Mouse (Mus musculus) small intestine, adult 2 months (tissue): Measurements from ENCODE around the gene Ccnq. TPM values are rescaled to one million over a fixed set of nuclear protein-coding genes. Genes with fewer than 3 reads are reported as not detected.
A peak's percentile ranks its signal among the peaks of the same experiment; 100 is the strongest.

ENCODE experiments used
- H3K27ac ChIP-seq: fragments of 200-500 bp; 2 replicates; pipeline ENCODE4 v1.5.1; 2012; ENCODE audit warnings: low read depth, low read length, control low read depth, inconsistent platforms; ENCODE audit not compliant: insufficient read depth
- H3K27me3 ChIP-seq: fragments of 200-500 bp; 2 replicates; pipeline ENCODE4 v1.6.1; 2012; ENCODE audit warnings: mild to moderate bottlenecking, moderate library complexity, low read length, inconsistent platforms; ENCODE audit not compliant: control insufficient read depth, insufficient read depth
- H3K36me3 ChIP-seq: fragments of 200-500 bp; 2 replicates; pipeline ENCODE4 v1.6.1; 2012; ENCODE audit warnings: mild to moderate bottlenecking, low read length, control low read depth, inconsistent platforms; ENCODE audit not compliant: control insufficient read depth, insufficient read depth
- H3K4me1 ChIP-seq: fragments of 200-500 bp; 2 replicates; pipeline ENCODE4 v1.6.1; 2012; ENCODE audit warnings: low read length, inconsistent platforms, mixed read lengths; ENCODE audit not compliant: control insufficient read depth, insufficient read depth, insufficient read length
- H3K4me3 ChIP-seq: fragments of 200-500 bp; 2 replicates; pipeline ENCODE4 v1.5.1; 2012; ENCODE audit warnings: low read depth, mild to moderate bottlenecking, control low read depth, inconsistent platforms, low read length, moderate library complexity
- CTCF ChIP-seq: fragments of 200-500 bp; IDR thresholded peaks from 2 replicates; pipeline ENCODE4 v1.5.1; 2012; ENCODE audit warnings: low read depth, mild to moderate bottlenecking, control low read depth, inconsistent platforms, low read length, moderate library complexity, mixed read lengths; ENCODE audit not compliant: insufficient replicate concordance, insufficient read length; ENCODE audit errors: extremely low read depth
- POLR2A ChIP-seq: fragments of 200-500 bp; IDR thresholded peaks from 2 replicates; pipeline ENCODE4 v1.6.1; 2012; ENCODE audit warnings: low read depth, mild to moderate bottlenecking, control low read depth, inconsistent platforms, low read length, moderate library complexity
- WGBS: fragments of 180-500 bp; shearing (Covaris S2); methylation state at CpG from one replicate; pipeline ENCODE4 v1.1.7; 2018; 5-methylcytosine and 5-hydroxymethylcytosine counted together
- polyA plus RNA-seq: library from polyadenylated mRNA; depleted of rRNA; stranded (reverse); fragments of >200 nt; gene quantifications from 2 replicates; pipeline ENCODE4 v1.2.3, GENCODE M21; 2012; rRNA removed

Gene Ccnq
- 17.8 and 27.4 TPM in 2 replicates for polyA plus RNA-seq

- H3K27me3 ChIP-seq: no peaks in the 10 kb centered on the region
- H3K27ac ChIP-seq: peak within 1 kb of the TSS; percentile 79
- TF ChIP-seq POLR2A: peak; percentile 50; the same call in 1 of the 2 replicates
- no peak for TF ChIP-seq CTCF
- H3K4me1 ChIP-seq: peaks cover 7% of the 10 kb centered on the region; the same call in 1 of the 2 replicates
- WGBS: 7% methylated on average over 59 of the region's 59 CpGs
- peak within 1 kb of the TSS; percentile 72 for H3K4me3 ChIP-seq
- H3K36me3 ChIP-seq: no peaks in the 10 kb centered on the region; the same call in 1 of the 2 replicates
These were observed at the start of gene Ccnq for GRCm38 (mm10) chr11:78750885-78751842. Ccnq (minus strand) TSS chr11:78751729.

- WGBS: 91% methylated on average over 4 of the region's 4 CpGs
- Histone ChIP-seq H3K36me3 (no peaks in the 10 kb centered on the region), H3K4me3 (no peak overlapping the region), H3K27me3 (no peaks in the 10 kb centered on the region), H3K27ac (no peak overlapping the region), H3K4me1 (peaks cover 7% of the 10 kb centered on the region)
- TF ChIP-seq POLR2A (no peak), CTCF (no peak)
These were observed 49.6 kb upstream of the Ccnq start for GRCm38 (mm10) chr11:78801094-78801493.

- Histone ChIP-seq H3K27ac (no peak overlapping the region), H3K36me3 (no peaks in the 10 kb centered on the region), H3K27me3 (no peaks in the 10 kb centered on the region), H3K4me1 (no peaks in the 10 kb centered on the region; the same call in 1 of the 2 replicates), H3K4me3 (no peak overlapping the region)
- WGBS: 79% methylated on average over 10 of the region's 10 CpGs
- TF ChIP-seq POLR2A: no peak
- no peak for TF ChIP-seq CTCF
These were observed 44.7 kb upstream of the Ccnq start for GRCm38 (mm10) chr11:78796072-78796729.

DNA sequence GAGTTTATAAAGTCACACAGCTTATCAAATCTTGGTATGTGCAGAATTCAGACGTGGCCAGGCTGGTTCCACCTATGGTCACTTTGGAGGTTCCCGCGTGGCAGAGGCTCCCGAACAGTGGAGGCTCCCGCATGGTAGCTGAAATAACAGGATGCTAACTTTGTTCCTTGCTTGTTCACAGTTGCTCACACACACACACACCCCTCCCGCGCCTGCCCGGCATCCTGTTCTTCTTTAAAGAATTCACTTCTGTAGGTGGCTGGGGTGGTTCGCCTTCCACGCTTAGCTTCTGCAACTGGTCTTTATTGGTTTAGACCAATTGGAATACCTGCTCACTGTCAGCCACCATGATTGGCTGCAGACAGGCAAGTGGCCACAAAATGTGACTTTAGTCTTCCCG is 41.6 kb upstream of the Ccnq start:
- no peak overlapping the region for H3K4me3 ChIP-seq
- H3K4me1 ChIP-seq: no peaks in the 10 kb centered on the region; the same call in 1 of the 2 replicates
- H3K27ac ChIP-seq: no peak overlapping the region
- 84% methylated on average over 11 of the region's 11 CpGs for WGBS
- no peaks in the 10 kb centered on the region for H3K36me3 ChIP-seq
- H3K27me3 ChIP-seq: no peaks in the 10 kb centered on the region
- TF ChIP-seq CTCF: no peak
- TF ChIP-seq POLR2A: no peak

GRCm38 (mm10) chr11:78792465-78792864 is 40.9 kb upstream of the Ccnq start:
- Histone ChIP-seq H3K36me3 (no peaks in the 10 kb centered on the region), H3K27ac (no peak overlapping the region), H3K4me3 (peak overlapping the region; percentile 22), H3K27me3 (no peaks in the 10 kb centered on the region), H3K4me1 (no peaks in the 10 kb centered on the region; the same call in 1 of the 2 replicates)
- WGBS: 49% methylated on average over 11 of the region's 11 CpGs
- TF ChIP-seq POLR2A: no peak
- TF ChIP-seq CTCF: no peak

DNA sequence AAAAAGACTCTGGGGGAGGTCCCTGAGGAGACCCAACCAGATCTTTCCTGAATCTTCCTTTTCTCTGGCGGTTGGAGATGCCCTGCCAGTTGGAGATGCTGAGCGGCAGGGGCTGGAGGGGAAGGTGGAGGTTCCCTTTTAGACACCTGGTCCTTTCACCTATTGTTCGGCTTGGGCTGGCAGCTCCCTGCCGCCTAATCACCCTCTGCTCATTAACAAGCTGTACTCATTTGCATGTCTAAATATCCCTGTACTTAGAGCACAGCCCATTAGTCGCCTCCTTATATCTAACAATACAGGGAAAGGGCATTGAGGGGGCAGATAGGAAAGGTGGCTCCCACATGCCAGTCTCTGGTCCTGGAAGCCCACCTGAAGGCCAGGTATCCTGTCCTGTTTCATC is 40.5 kb upstream of the Ccnq start:
- TF ChIP-seq CTCF: no peak
- TF ChIP-seq POLR2A: no peak
- 34% methylated on average over 5 of the region's 5 CpGs for WGBS
- H3K4me3 ChIP-seq: peak overlapping the region; percentile 22; the same call in 1 of the 2 replicates
- no peaks in the 10 kb centered on the region for H3K36me3 ChIP-seq
- no peaks in the 10 kb centered on the region for H3K27me3 ChIP-seq
- H3K4me1 ChIP-seq: no peaks in the 10 kb centered on the region; the same call in 1 of the 2 replicates
- H3K27ac ChIP-seq: no peak overlapping the region

- 12% methylated on average over 4 of the region's 4 CpGs for WGBS
- Histone ChIP-seq H3K4me1 (no peaks in the 10 kb centered on the region; the same call in 1 of the 2 replicates), H3K27ac (no peak overlapping the region), H3K4me3 (no peak overlapping the region), H3K27me3 (no peaks in the 10 kb centered on the region), H3K36me3 (no peaks in the 10 kb centered on the region)
- TF ChIP-seq CTCF (no peak), POLR2A (no peak)
These were observed 40.1 kb upstream of the Ccnq start for GRCm38 (mm10) chr11:78791582-78791981.
